Mouse (Mus musculus) spleen, adult 2 months (tissue): ENCODE measurements around the gene Prl7c1.

ENCODE experiments used
- CTCF ChIP-seq: fragments of 200-500 bp; IDR thresholded peaks from 2 replicates; pipeline ENCODE4 v1.5.1; 2011; ENCODE audit warnings: mild to moderate bottlenecking, inconsistent platforms; ENCODE audit not compliant: insufficient read depth, insufficient read length, insufficient replicate concordance; ENCODE audit errors: extremely low read depth
- POLR2A ChIP-seq: fragments of 200-500 bp; IDR thresholded peaks from 2 replicates; pipeline ENCODE4 v1.6.1; 2011; ENCODE audit warnings: low read depth, low read length, inconsistent platforms

DNA sequence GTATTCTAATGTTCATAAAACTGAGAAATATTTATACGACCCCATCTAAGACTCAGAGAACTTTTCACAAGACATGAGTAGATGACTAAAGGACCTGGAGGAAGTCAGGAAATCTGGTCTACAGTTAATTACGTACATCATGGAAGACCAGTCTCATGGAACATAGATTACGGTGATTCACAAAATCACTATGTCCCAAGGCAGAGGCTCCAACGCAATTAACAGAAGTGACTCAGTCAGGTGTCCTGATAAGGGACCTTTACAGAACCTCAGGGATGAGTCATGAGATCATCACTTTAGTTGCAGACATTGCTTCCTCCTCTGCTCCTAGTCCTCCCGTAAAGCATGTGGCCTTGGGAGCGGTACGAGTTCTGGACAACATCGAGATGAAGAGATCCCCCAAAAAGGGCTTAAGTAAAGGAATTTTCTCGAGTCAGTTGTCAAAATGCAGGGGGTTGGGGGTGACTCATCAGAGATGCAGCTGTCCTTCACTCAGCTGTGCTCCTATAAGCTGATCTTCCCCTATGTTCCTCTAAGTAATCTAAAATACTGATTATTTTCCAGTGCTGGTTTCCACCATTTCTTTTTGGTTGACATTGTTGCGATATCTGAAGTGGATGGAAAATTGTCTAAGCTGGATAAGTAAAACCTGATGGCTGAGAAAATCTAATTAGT, 46.0 kb downstream of the Prl7c1 start:
- TF ChIP-seq POLR2A (no peak), CTCF (no peak)
